ENCODE assay signal across 8 mouse cellular contexts in genomic region chr11:32552401-32553090, GRCm38 (mm10). TPM values are rescaled to one million over a fixed set of nuclear protein-coding genes. Genes with fewer than 3 reads are reported as not detected.
DNase-seq lines count a peak whose midpoint lies in the region; ATAC-seq and TF ChIP-seq lines count a peak whose summit lies in the region.

No protein-coding gene starts in this region.

- CTCF ChIA-PET in Patski (lab: Charles Lee): interaction anchor here (1.0 to 1.6 kb wide), 3 partner anchors 14 to 83 kb away, joined by 3 to 4 read pairs (median 4); no protein-coding TSS in a partner anchor

- H3K4me2 ChIP-seq in forebrain, embryonic 15.5 days (replicated peaks): no peak overlapping the region
- no peak overlapping the region for H3K4me2 ChIP-seq in forebrain, embryonic 16.5 days (ENCODE audit: low read length)
- H3K4me2 ChIP-seq in hindbrain, embryonic 16.5 days (ENCODE audit: low read length): no peak overlapping the region
- no peak overlapping the region for H3K4me2 ChIP-seq in liver, embryonic 16.5 days (ENCODE audit: low read depth, low read length)

- in situ Hi-C loops in Patski (cut with MboI; ENCODE audit: low pct_unique_long_range_greater_than_20kb): no loop called here

- POLR2A ChIA-PET in Patski (lab: Charles Lee): interaction anchor here (2.3 kb wide), 1 partner anchor 19 kb away, joined by 10 read pairs; the partner anchor contains the start of gene Stk10

- no peaks in the 10 kb centered on the region for H3K36me3 ChIP-seq in forebrain, embryonic 15.5 days
- no peaks in the 10 kb centered on the region for H3K36me3 ChIP-seq in forebrain, embryonic 16.5 days (ENCODE audit: control insufficient read depth, insufficient read depth)
- no peaks in the 10 kb centered on the region for H3K36me3 ChIP-seq in hindbrain, embryonic 16.5 days (ENCODE audit: control insufficient read depth, insufficient read depth, low read length)
- H3K36me3 ChIP-seq in liver, embryonic 16.5 days (ENCODE audit: control insufficient read depth, insufficient read depth): no peaks in the 10 kb centered on the region

- H3K9ac ChIP-seq in forebrain, embryonic 15.5 days (replicated peaks): no peak overlapping the region
- H3K9ac ChIP-seq in forebrain, embryonic 16.5 days (replicated peaks; ENCODE audit: low read depth, low read length): no peak overlapping the region
- H3K9ac ChIP-seq in hindbrain, embryonic 16.5 days (ENCODE audit: low read depth, low read length): no peak overlapping the region
- no peak overlapping the region for H3K9ac ChIP-seq in liver, embryonic 16.5 days (ENCODE audit: low read depth, low read length)

- no peak overlapping the region for H3K27ac ChIP-seq in forebrain, embryonic 15.5 days (replicated peaks)
- H3K27ac ChIP-seq in forebrain, embryonic 16.5 days (ENCODE audit: low read length): no peak overlapping the region
- H3K27ac ChIP-seq in hindbrain, embryonic 16.5 days (ENCODE audit: low read depth, low read length): peak overlapping the region; percentile 72; the same call in 1 of the 2 replicates
- 0 out of 2 replicates have a peak overlapping the region, but pooled peaks have one; percentile 15 for H3K27ac ChIP-seq in liver, embryonic 16.5 days (ENCODE audit: low read length)

- ATAC-seq in forebrain, embryonic 15.5 days (replicated peaks): 0 out of 2 replicates have a peak, but pooled peaks have one; percentile 8
- ATAC-seq in forebrain, embryonic 16.5 days: no peak
- peak; percentile 97 for ATAC-seq in Patski
- ATAC-seq in hindbrain, embryonic 16.5 days: 0 out of 2 replicates have a peak, but pooled peaks have one; percentile 3
- ATAC-seq in liver, embryonic 16.5 days (ENCODE audit: low read depth): no peak

- 70% methylated on average over 13 of the region's 13 CpGs for WGBS in forebrain, embryonic 15.5 days
- 62% methylated on average over 13 of the region's 13 CpGs for WGBS in forebrain, embryonic 16.5 days
- 60% methylated on average over 13 of the region's 13 CpGs for WGBS in hindbrain, embryonic 16.5 days
- 63% methylated on average over 13 of the region's 13 CpGs for WGBS in liver, embryonic 16.5 days (ENCODE audit: insufficient replicate concordance)

- DNase-seq in Patski (ENCODE audit: low read depth, low spot score): peak; percentile 91
- no peak for DNase-seq in embryo, embryonic 10.5 days (ENCODE audit: low spot score)
- DNase-seq in urinary bladder, postnatal 36 days (ENCODE audit: low spot score in 2 of 2): no peak
- no peak for DNase-seq in spleen, adult 18-20 months

- H3K27me3 ChIP-seq in forebrain, embryonic 15.5 days: no peaks in the 10 kb centered on the region
- no peaks in the 10 kb centered on the region for H3K27me3 ChIP-seq in forebrain, embryonic 16.5 days (replicated peaks; ENCODE audit: control insufficient read depth, insufficient read depth, low read length)
- no peaks in the 10 kb centered on the region for H3K27me3 ChIP-seq in Patski
- H3K27me3 ChIP-seq in hindbrain, embryonic 16.5 days (replicated peaks; ENCODE audit: control insufficient read depth, insufficient read depth, low read length): no peaks in the 10 kb centered on the region
- no peaks in the 10 kb centered on the region for H3K27me3 ChIP-seq in liver, embryonic 16.5 days (ENCODE audit: control insufficient read depth, insufficient read depth, low read depth, low read length)

- TF ChIP-seq CTCF in Patski (IDR thresholded peaks at IDR 0.05): no peak

- H3K4me3 ChIP-seq in forebrain, embryonic 15.5 days: no peak overlapping the region
- H3K4me3 ChIP-seq in forebrain, embryonic 16.5 days (replicated peaks; ENCODE audit: low read length): no peak overlapping the region
- H3K4me3 ChIP-seq in hindbrain, embryonic 16.5 days (ENCODE audit: low read length): no peak overlapping the region
- no peak overlapping the region for H3K4me3 ChIP-seq in liver, embryonic 16.5 days (ENCODE audit: low read depth, low read length)

- peaks cover 21% of the 10 kb centered on the region for H3K4me1 ChIP-seq in forebrain, embryonic 15.5 days
- H3K4me1 ChIP-seq in forebrain, embryonic 16.5 days (replicated peaks; ENCODE audit: control insufficient read depth, insufficient read depth, low read length): peaks cover 14% of the 10 kb centered on the region
- peaks cover 24% of the 10 kb centered on the region for H3K4me1 ChIP-seq in hindbrain, embryonic 16.5 days (ENCODE audit: control insufficient read depth, insufficient read depth, low read depth, low read length)
- H3K4me1 ChIP-seq in liver, embryonic 16.5 days (ENCODE audit: control insufficient read depth, low read depth, low read length): peaks cover 40% of the 10 kb centered on the region

- H3K9me3 ChIP-seq in forebrain, embryonic 15.5 days: no peaks in the 10 kb centered on the region
- no peaks in the 10 kb centered on the region for H3K9me3 ChIP-seq in forebrain, embryonic 16.5 days (ENCODE audit: control insufficient read depth, low read length)
- H3K9me3 ChIP-seq in hindbrain, embryonic 16.5 days (ENCODE audit: control insufficient read depth, low read length): no peaks in the 10 kb centered on the region
- no peaks in the 10 kb centered on the region for H3K9me3 ChIP-seq in liver, embryonic 16.5 days (replicated peaks; ENCODE audit: control insufficient read depth, low read length)

RNA-seq across cellular contexts. Expression of gene Stk10, which starts 19.4 kb away (rescaled TPM):
- 1.4 and 2.1 TPM in 2 replicates for polyA plus RNA-seq in forebrain, embryonic 15.5 days (2015; fragmentation: Nextera tagmentation; extraction: Ambion mirVana)
- polyA plus RNA-seq in forebrain, embryonic 16.5 days (2015; fragmentation: Nextera tagmentation; extraction: Ambion mirVana): 2.1 and 2.8 TPM in 2 replicates
- 18.1 TPM for polyA plus RNA-seq in Patski (2021)
- 2.4 and 2.5 TPM in 2 replicates for polyA plus RNA-seq in hindbrain, embryonic 16.5 days (2015; fragmentation: Nextera tagmentation; extraction: Ambion mirVana)
- 3.6 and 4.8 TPM in 2 replicates for polyA plus RNA-seq in liver, embryonic 16.5 days (2015; fragmentation: Nextera tagmentation; extraction: Ambion mirVana)

RNA-seq across cellular contexts. Expression of gene Efcab9, which starts 20.7 kb away (rescaled TPM):
- polyA plus RNA-seq in forebrain, embryonic 15.5 days (2015; fragmentation: Nextera tagmentation; extraction: Ambion mirVana): 0.55 TPM in 1 of 2 replicates, not detected in the other
- polyA plus RNA-seq in forebrain, embryonic 16.5 days (2015; fragmentation: Nextera tagmentation; extraction: Ambion mirVana): not detected in 2 replicates
- polyA plus RNA-seq in Patski (2021): 1.9 TPM
- polyA plus RNA-seq in hindbrain, embryonic 16.5 days (2015; fragmentation: Nextera tagmentation; extraction: Ambion mirVana): 0.54 TPM in 1 of 2 replicates, not detected in the other
- polyA plus RNA-seq in liver, embryonic 16.5 days (2015; fragmentation: Nextera tagmentation; extraction: Ambion mirVana): 0.13 and 0.34 TPM in 2 replicates

Comparison
In these comparisons a context has a peak if more than half of its experiments do, and no peak if none do; other contexts are left out.
1. ATAC-seq: peak in forebrain, embryonic 15.5 days (single experiment), Patski (single experiment) and hindbrain, embryonic 16.5 days (single experiment); none in forebrain, embryonic 16.5 days (single experiment) and liver, embryonic 16.5 days (single experiment).
2. H3K27ac ChIP-seq: peak in hindbrain, embryonic 16.5 days (single experiment) and liver, embryonic 16.5 days (single experiment); none in forebrain, embryonic 15.5 days (single experiment) and forebrain, embryonic 16.5 days (single experiment).